Mouse (Mus musculus) layer of hippocampus, adult 9-11 months (tissue): ENCODE measurements around the gene Fam171b.

Experiments
- DNase-seq: peaks from one replicate; pipeline ENCODE4 v3.0.0; 2022

Gene Fam171b

GRCm38 (mm10) chr2:83893701-83894100 lies 81.3 kb downstream of the Fam171b start:
- DNase-seq, result no peak

- no peak for DNase-seq
These were observed 89.6 kb downstream of the Fam171b start for GRCm38 (mm10) chr2:83901896-83902540.

GRCm38 (mm10) chr2:83929478-83930088 lies 117.1 kb downstream of the Fam171b start:
- no peak for DNase-seq
